Mouse (Mus musculus) neural tube, embryonic 12.5 days (tissue): ENCODE data around the gene Gm20695. TPM values are rescaled to one million over a fixed set of nuclear protein-coding genes. Genes with fewer than 3 reads are reported as not detected.

Experiments used
- ATAC-seq: fragments of 200-750 bp; cut with Nextera tagmentation; 2 replicates; pipeline ENCODE4 v1.8.0; 2017; ENCODE audit warnings: low read depth, mild to moderate bottlenecking, moderate TSS enrichment, moderate library complexity; ENCODE audit not compliant: low FRiP score
- H3K27ac ChIP-seq: fragments of 300-500 bp; sonication (generic); 2 replicates; pipeline ENCODE4 v1.5.1; 2016
- H3K27me3 ChIP-seq: fragments of 300-500 bp; sonication (generic); replicated peaks from 2 replicates; pipeline ENCODE4 v1.6.1; 2016; ENCODE audit warnings: mild to moderate bottlenecking
- H3K36me3 ChIP-seq: fragments of 300-500 bp; sonication (generic); 2 replicates; pipeline ENCODE4 v1.6.1; 2016; ENCODE audit warnings: mild to moderate bottlenecking
- H3K4me1 ChIP-seq: fragments of 300-500 bp; sonication (generic); 2 replicates; pipeline ENCODE4 v1.6.1; 2016
- H3K4me2 ChIP-seq: fragments of 300-500 bp; sonication (generic); replicated peaks from 2 replicates; pipeline ENCODE4 v1.6.1; 2016; ENCODE audit warnings: mild to moderate bottlenecking
- H3K4me3 ChIP-seq: fragments of 300-500 bp; sonication (generic); 2 replicates; pipeline ENCODE4 v1.5.1; 2016
- H3K9ac ChIP-seq: fragments of 300-500 bp; sonication (generic); 2 replicates; pipeline ENCODE4 v1.6.1; 2016; ENCODE audit warnings: mild to moderate bottlenecking
- H3K9me3 ChIP-seq: fragments of 300-500 bp; sonication (generic); 2 replicates; pipeline ENCODE4 v1.6.1; 2016; ENCODE audit warnings: mild to moderate bottlenecking
- WGBS: fragments of 180-500 bp; shearing (Covaris S2); methylation state at CpG from one replicate; pipeline ENCODE4 v1.1.7; 2016; 5-methylcytosine and 5-hydroxymethylcytosine counted together
- polyA plus RNA-seq: library from polyadenylated mRNA; unstranded; fragments of >200 nt; fragmentation: Nextera tagmentation; extraction: Ambion mirVana; gene quantifications from 2 replicates; pipeline ENCODE4 v1.2.1, GENCODE M21; 2016

The Gm20695 gene
- polyA plus RNA-seq, 1 experiment from 2014 or later: 4.4 TPM

DNA sequence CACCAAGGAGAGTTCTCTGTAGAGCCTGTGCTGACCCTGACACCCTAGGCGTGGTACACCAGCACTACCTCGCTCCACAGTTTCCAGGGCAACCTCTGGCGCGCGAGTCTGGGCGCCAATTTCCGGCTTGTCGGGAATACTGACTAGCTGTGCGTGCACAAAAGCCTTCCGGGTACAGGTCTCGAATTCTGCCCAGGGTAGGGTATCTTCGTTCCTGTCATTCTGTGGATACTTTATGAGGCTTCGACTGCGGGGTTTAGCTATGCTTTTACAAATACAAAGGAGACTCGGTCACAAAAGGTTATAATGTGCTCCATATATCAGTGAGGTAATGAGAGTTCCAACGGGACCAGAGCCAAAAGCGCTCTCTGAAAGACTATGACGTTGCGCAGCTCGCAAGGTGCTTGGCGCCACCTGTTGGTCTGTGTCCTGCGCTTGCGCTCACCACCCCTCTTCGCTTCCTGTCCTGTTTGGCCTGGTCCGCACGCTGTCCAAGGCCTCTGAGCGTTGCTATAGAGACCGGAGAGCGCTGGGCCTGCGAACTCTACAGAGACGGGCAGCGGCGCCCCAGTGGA lies 24.2 kb downstream of the Gm20695 start, which contains the start of the genes 1700037C18Rik and Cluap1:
1700037C18Rik (minus strand) TSS at position 153 of the 575 bp plus-strand sequence.
Cluap1 (plus strand) TSS at position 265 of the 575 bp plus-strand sequence.
- Histone ChIP-seq H3K36me3 (peaks cover 31% of the 10 kb centered on the region), H3K4me2 (peak within 1 kb of the TSS; percentile 86), H3K4me1 (peaks cover 7% of the 10 kb centered on the region), H3K27ac (no peak within 1 kb of the TSS), H3K27me3 (no peaks in the 10 kb centered on the region), H3K9me3 (no peaks in the 10 kb centered on the region), H3K4me3 (peak within 1 kb of the TSS; percentile 57), H3K9ac (peak within 1 kb of the TSS; percentile 56)
- under 1% methylated on average over 33 of the region's 33 CpGs for WGBS
- peak; percentile 97 for ATAC-seq

GRCm38 (mm10) chr16:3909118-3909517 lies 24.7 kb downstream of the Gm20695 start:
- Histone ChIP-seq H3K4me2 (peak overlapping the region; percentile 86), H3K9ac (peak overlapping the region; percentile 56), H3K27me3 (no peaks in the 10 kb centered on the region), H3K36me3 (peaks cover 29% of the 10 kb centered on the region), H3K4me1 (peaks cover 7% of the 10 kb centered on the region), H3K9me3 (no peaks in the 10 kb centered on the region), H3K27ac (no peak overlapping the region), H3K4me3 (peak overlapping the region; percentile 57)
- no peak; the same call in 1 of the 2 replicates for ATAC-seq
- 10% methylated on average over 20 of the region's 20 CpGs for WGBS

DNA sequence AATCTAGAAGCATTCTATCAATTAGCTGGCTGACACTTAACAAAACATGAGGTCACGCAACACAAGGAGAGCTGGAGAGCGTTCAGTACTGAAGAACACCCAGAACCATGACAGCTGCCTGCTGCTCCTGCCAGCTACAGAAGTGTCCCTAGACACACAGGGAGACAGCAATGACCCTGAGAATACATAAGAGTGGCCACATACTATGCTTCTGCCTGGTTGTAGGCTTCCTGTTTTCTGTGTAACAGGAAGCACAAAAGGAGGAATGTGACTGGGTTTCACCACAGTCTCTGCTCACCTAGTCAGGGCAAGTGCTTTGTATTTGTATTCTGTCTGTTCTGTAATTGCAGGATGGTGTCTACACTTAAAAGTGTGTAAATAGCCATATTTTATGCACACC lies 36.3 kb downstream of the Gm20695 start:
- H3K9me3 ChIP-seq: no peaks in the 10 kb centered on the region
- ATAC-seq: no peak
- H3K27ac ChIP-seq: no peak overlapping the region
- H3K4me3 ChIP-seq: no peak overlapping the region
- no peaks in the 10 kb centered on the region for H3K4me1 ChIP-seq
- WGBS: 95% methylated on average over 2 of the region's 2 CpGs
- no peak overlapping the region for H3K9ac ChIP-seq
- no peaks in the 10 kb centered on the region for H3K27me3 ChIP-seq
- H3K36me3 ChIP-seq: peaks cover 71% of the 10 kb centered on the region
- no peak overlapping the region for H3K4me2 ChIP-seq

DNA sequence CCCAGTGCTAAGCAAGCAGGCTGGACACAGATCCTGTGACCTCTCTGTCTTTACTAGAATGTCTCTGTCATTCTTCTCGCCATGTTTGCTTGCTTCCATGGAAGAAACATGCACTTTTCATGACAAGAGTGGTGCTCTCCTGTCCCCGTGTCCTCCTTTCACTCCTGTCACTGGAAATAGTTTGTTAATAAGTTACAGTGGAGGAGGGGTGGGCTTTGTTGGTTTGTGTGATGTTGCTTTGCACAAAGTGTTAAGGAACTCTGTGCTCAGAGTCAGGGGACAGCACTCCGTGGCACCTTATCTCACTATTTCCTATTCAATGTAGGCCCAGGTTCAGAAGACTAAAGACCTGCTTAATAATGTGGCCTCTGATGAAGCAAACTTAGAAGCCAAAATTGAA lies 39.1 kb downstream of the Gm20695 start:
- Histone ChIP-seq H3K27me3 (no peaks in the 10 kb centered on the region), H3K27ac (no peak overlapping the region), H3K36me3 (peaks cover 70% of the 10 kb centered on the region), H3K4me3 (no peak overlapping the region), H3K4me1 (no peaks in the 10 kb centered on the region), H3K4me2 (no peak overlapping the region), H3K9me3 (no peaks in the 10 kb centered on the region), H3K9ac (no peak overlapping the region)
- 95% methylated on average over 3 of the region's 3 CpGs for WGBS
- ATAC-seq: no peak

GRCm38 (mm10) chr16:3923966-3924365 lies 39.5 kb downstream of the Gm20695 start:
- 73% methylated on average over 4 of the region's 4 CpGs for WGBS
- no peak for ATAC-seq
- peaks cover 72% of the 10 kb centered on the region for H3K36me3 ChIP-seq
- H3K27me3 ChIP-seq: no peaks in the 10 kb centered on the region
- no peak overlapping the region for H3K4me3 ChIP-seq
- no peak overlapping the region for H3K27ac ChIP-seq
- no peak overlapping the region for H3K9ac ChIP-seq
- H3K9me3 ChIP-seq: no peaks in the 10 kb centered on the region
- H3K4me1 ChIP-seq: no peaks in the 10 kb centered on the region
- H3K4me2 ChIP-seq: no peak overlapping the region

GRCm38 (mm10) chr16:3928582-3928981 lies 44.1 kb downstream of the Gm20695 start:
- H3K27me3 ChIP-seq: no peaks in the 10 kb centered on the region
- peaks cover 63% of the 10 kb centered on the region for H3K36me3 ChIP-seq
- no peak overlapping the region for H3K27ac ChIP-seq
- WGBS: 70% methylated on average over 1 of the region's 1 CpGs
- no peaks in the 10 kb centered on the region for H3K4me1 ChIP-seq
- H3K9me3 ChIP-seq: no peaks in the 10 kb centered on the region
- H3K4me2 ChIP-seq: no peak overlapping the region
- no peak overlapping the region for H3K4me3 ChIP-seq
- no peak for ATAC-seq
- no peak overlapping the region for H3K9ac ChIP-seq

DNA sequence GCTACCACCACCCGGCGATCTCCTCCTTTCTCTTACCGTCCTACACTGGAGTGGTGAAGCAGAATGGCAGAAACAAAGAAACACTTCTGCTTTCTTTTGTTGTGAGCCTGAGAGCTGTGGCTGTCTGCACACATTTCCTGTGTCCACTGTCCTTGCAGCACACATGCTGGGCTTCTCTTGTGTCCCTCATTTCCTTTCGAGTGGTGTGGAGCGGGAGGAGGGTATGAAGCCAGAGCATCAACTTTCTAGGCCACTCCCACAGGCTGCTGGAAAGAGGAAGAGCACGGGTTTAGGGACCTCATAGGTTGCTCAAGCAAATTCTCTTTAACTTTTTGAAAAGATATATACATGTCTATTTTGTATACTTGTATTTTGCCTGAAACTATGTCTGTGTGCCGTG lies 44.7 kb downstream of the Gm20695 start:
- Histone ChIP-seq H3K4me1 (no peaks in the 10 kb centered on the region), H3K27me3 (no peaks in the 10 kb centered on the region), H3K4me2 (no peak overlapping the region), H3K36me3 (peaks cover 64% of the 10 kb centered on the region), H3K27ac (no peak overlapping the region), H3K4me3 (no peak overlapping the region), H3K9ac (no peak overlapping the region), H3K9me3 (no peaks in the 10 kb centered on the region)
- 87% methylated on average over 7 of the region's 7 CpGs for WGBS
- no peak for ATAC-seq

- H3K9ac ChIP-seq: no peak overlapping the region
- H3K4me3 ChIP-seq: no peak overlapping the region
- no peak for ATAC-seq
- H3K4me1 ChIP-seq: no peaks in the 10 kb centered on the region
- H3K27ac ChIP-seq: no peak overlapping the region
- no peak overlapping the region for H3K4me2 ChIP-seq
- H3K9me3 ChIP-seq: no peaks in the 10 kb centered on the region
- peaks cover 65% of the 10 kb centered on the region for H3K36me3 ChIP-seq
- 92% methylated on average over 6 of the region's 6 CpGs for WGBS
- no peaks in the 10 kb centered on the region for H3K27me3 ChIP-seq
Observed at GRCm38 (mm10) chr16:3933536-3933935, 49.1 kb downstream of the Gm20695 start.

DNA sequence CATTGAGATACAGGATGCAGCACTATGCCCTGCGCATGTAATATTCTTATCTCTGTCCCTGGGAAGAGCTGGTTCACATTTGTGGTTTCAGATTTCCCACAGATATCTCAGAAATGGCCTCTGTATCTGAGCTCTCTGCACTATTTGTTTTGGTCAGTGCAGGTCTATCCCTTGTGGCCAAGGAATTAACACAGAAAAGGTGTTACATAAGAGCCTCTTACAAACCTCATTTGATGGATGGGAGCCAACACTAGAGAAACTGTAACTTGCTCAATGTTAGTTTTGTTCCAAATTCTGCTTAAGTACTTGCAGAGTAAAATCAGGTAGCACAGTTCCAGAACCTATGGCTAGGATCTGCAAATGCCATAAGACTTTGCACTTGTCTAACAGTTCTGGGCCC lies 49.6 kb downstream of the Gm20695 start:
- no peak for ATAC-seq
- H3K4me3 ChIP-seq: no peak overlapping the region
- WGBS: 98% methylated on average over 1 of the region's 1 CpGs

DNA sequence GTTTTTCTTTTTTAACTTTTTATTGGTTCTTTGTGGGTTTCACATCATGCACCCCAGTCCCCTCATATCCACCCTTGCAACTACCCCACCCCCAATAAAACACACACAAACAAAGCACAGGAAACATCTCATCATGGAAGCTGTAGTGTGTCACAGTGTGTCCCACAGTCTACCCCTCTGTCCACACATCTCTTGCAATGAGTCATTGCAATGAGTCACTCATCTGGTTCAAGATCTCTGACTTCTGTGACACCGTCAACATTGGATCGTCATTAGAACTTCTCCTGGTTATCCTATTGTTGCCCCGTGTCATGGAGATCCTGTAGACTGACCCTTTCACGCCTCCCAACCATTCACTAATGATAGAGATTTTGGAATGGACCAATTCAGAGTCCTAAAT lies 50.3 kb downstream of the Gm20695 start:
- Histone ChIP-seq H3K9me3 (no peaks in the 10 kb centered on the region), H3K4me2 (no peak overlapping the region), H3K4me1 (no peaks in the 10 kb centered on the region), H3K27me3 (no peaks in the 10 kb centered on the region), H3K27ac (no peak overlapping the region), H3K36me3 (peaks cover 62% of the 10 kb centered on the region), H3K9ac (no peak overlapping the region), H3K4me3 (no peak overlapping the region)
- WGBS: 94% methylated on average over 4 of the region's 4 CpGs
- no peak for ATAC-seq

More for the DNA sequence above, 49.6 kb downstream of the Gm20695 start:
- H3K4me1 ChIP-seq: no peaks in the 10 kb centered on the region
- no peaks in the 10 kb centered on the region for H3K9me3 ChIP-seq
- no peak overlapping the region for H3K9ac ChIP-seq
- H3K36me3 ChIP-seq: peaks cover 66% of the 10 kb centered on the region
- H3K27ac ChIP-seq: no peak overlapping the region
- H3K27me3 ChIP-seq: no peaks in the 10 kb centered on the region
- H3K4me2 ChIP-seq: no peak overlapping the region

- no peak overlapping the region for H3K9ac ChIP-seq
- H3K4me3 ChIP-seq: no peak overlapping the region
- no peak overlapping the region for H3K27ac ChIP-seq
- H3K36me3 ChIP-seq: no peaks in the 10 kb centered on the region
- ATAC-seq: no peak
- no peak overlapping the region for H3K4me2 ChIP-seq
- WGBS: 95% methylated on average over 1 of the region's 1 CpGs
- H3K9me3 ChIP-seq: no peaks in the 10 kb centered on the region
- no peaks in the 10 kb centered on the region for H3K27me3 ChIP-seq
- no peaks in the 10 kb centered on the region for H3K4me1 ChIP-seq
Observed at GRCm38 (mm10) chr16:3951141-3951540, 66.7 kb downstream of the Gm20695 start.

DNA sequence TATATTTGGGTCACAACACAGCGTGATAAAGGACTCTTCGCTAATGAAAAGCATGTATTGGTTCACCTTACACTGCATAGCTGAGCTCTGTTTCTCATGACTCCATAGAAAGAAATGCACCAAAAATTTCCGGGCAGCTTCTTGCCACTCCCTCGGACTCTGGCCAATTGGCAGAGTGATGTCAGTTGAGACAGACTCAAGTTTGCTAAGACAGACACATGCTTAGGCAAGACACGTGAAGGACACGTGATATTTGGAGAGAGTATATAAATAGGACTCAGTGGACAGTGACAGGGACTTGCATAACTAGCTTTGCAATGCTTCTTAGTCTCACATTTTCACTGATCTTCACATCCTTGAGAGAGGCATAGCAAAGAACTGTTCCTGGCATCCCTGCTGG lies 71.9 kb downstream of the Gm20695 start:
- Histone ChIP-seq H3K27me3 (no peaks in the 10 kb centered on the region), H3K27ac (no peak overlapping the region), H3K4me1 (no peaks in the 10 kb centered on the region), H3K36me3 (no peaks in the 10 kb centered on the region), H3K9me3 (no peaks in the 10 kb centered on the region), H3K4me3 (no peak overlapping the region), H3K9ac (no peak overlapping the region), H3K4me2 (no peak overlapping the region)
- ATAC-seq: no peak
- 89% methylated on average over 6 of the region's 6 CpGs for WGBS

DNA sequence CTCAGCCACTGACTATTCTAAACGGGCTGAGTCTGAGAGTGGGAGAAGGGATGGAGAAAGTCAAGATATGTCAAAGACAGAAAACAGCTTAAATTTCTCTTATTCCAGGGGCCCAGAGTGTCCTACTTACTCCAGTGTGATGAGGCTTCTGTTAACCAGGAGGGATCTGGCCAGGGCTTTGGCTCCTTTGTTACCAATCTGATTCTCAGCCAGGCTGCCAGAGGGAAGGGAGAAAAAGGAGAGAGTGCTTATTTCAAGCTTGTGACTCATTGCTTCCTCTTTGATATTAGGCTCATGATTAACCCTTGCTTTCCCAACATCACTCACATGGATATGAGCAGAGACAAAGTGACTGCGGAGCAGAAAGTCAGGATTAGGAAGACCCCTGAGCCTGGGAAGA lies 74.8 kb downstream of the Gm20695 start:
- Histone ChIP-seq H3K4me1 (no peaks in the 10 kb centered on the region), H3K27ac (no peak overlapping the region), H3K27me3 (no peaks in the 10 kb centered on the region), H3K4me2 (no peak overlapping the region), H3K9me3 (no peaks in the 10 kb centered on the region), H3K36me3 (no peaks in the 10 kb centered on the region), H3K9ac (no peak overlapping the region), H3K4me3 (no peak overlapping the region)
- WGBS: 69% methylated on average over 2 of the region's 2 CpGs
- no peak for ATAC-seq
